Mouse (Mus musculus): ENCODE data around the gene Iqcg.

Gene Iqcg

GRCm38 (mm10) chr16:32981405-32981804, 74.6 kb downstream of the Iqcg start:
- in situ Hi-C loops (cut with MboI, MseI), result no loop called here

- in situ Hi-C loops (cut with MboI, MseI), result no loop called here
Measured at GRCm38 (mm10) chr16:32980227-32980626, 75.8 kb downstream of the Iqcg start.

GRCm38 (mm10) chr16:32973047-32973446, 83.0 kb downstream of the Iqcg start:
- in situ Hi-C loops (cut with MboI, MseI), result loop anchor here (10.0 kb wide), 1 partner anchor 1112 kb away; no protein-coding TSS in a partner anchor

- in situ Hi-C loops (cut with MboI, MseI), result loop anchor here (10.0 kb wide), 1 partner anchor 1112 kb away; no protein-coding TSS in a partner anchor
Measured at GRCm38 (mm10) chr16:32972535-32972934, 83.5 kb downstream of the Iqcg start.

All from T-helper 1 cell (primary cell).